Mouse (Mus musculus): ENCODE measurements at regions not wholly inside any gene's neighbourhood (a gene's known extent, or its start where the extent isn't known, plus 50 kb on each side); places are given as distances from the start of the nearest gene placed in this dataset.

GRCm38 (mm10) chr8:31518903-31519302 lies 1909.6 kb upstream of the 5930422O12Rik start:
- H3K27me3 ChIP-seq (ENCODE audit: insufficient read depth, low read length) = no peaks in the 10 kb centered on the region
- H3K9ac ChIP-seq (replicated peaks; ENCODE audit: low read length, poor library complexity, severe bottlenecking) = no peak overlapping the region
- peak; percentile 48 for TF ChIP-seq CTCF (IDR thresholded peaks at IDR 0.05)
- no peak overlapping the region for H3K4me3 ChIP-seq (ENCODE audit: low read depth, low read length)
- no peaks in the 10 kb centered on the region for H3K36me3 ChIP-seq (ENCODE audit: insufficient read depth, low read length)
- no peak for ATAC-seq (ENCODE audit: low FRiP score)
- H3K4me2 ChIP-seq (ENCODE audit: low read depth, low read length, poor library complexity, severe bottlenecking) = no peak overlapping the region
- no peaks in the 10 kb centered on the region for H3K9me3 ChIP-seq (ENCODE audit: low read length)
- no peak for DNase-seq (ENCODE audit: low spot score)
- H3K27ac ChIP-seq (ENCODE audit: low read depth, low read length) = no peak overlapping the region
- no peaks in the 10 kb centered on the region for H3K4me1 ChIP-seq (ENCODE audit: insufficient read depth, low read length)
- WGBS = 54% methylated on average over 1 of the region's 1 CpGs

GRCm38 (mm10) chr8:31520991-31521448 lies 1907.5 kb upstream of the 5930422O12Rik start:
- H3K27ac ChIP-seq (ENCODE audit: low read depth, low read length) = no peak overlapping the region
- H3K36me3 ChIP-seq (ENCODE audit: insufficient read depth, low read length) = no peaks in the 10 kb centered on the region
- ATAC-seq (ENCODE audit: low FRiP score) (no peak), DNase-seq (ENCODE audit: low spot score) (no peak)
- H3K4me1 ChIP-seq (ENCODE audit: insufficient read depth, low read length) = no peaks in the 10 kb centered on the region
- no peak for TF ChIP-seq CTCF (IDR thresholded peaks at IDR 0.05)
- H3K9ac ChIP-seq (replicated peaks; ENCODE audit: low read length, poor library complexity, severe bottlenecking) = no peak overlapping the region
- no peaks in the 10 kb centered on the region for H3K27me3 ChIP-seq (ENCODE audit: insufficient read depth, low read length)
- no peak overlapping the region for H3K4me2 ChIP-seq (ENCODE audit: low read depth, low read length, poor library complexity, severe bottlenecking)
- WGBS = 67% methylated on average over 2 of the region's 2 CpGs
- no peaks in the 10 kb centered on the region for H3K9me3 ChIP-seq (ENCODE audit: low read length)
- H3K4me3 ChIP-seq (ENCODE audit: low read depth, low read length) = no peak overlapping the region

- Histone ChIP-seq H3K9ac (replicated peaks; ENCODE audit: low read length, poor library complexity, severe bottlenecking) (no peak overlapping the region), H3K4me2 (ENCODE audit: low read depth, low read length, poor library complexity, severe bottlenecking) (no peak overlapping the region), H3K4me1 (ENCODE audit: insufficient read depth, low read length) (no peaks in the 10 kb centered on the region), H3K4me3 (ENCODE audit: low read depth, low read length) (no peak overlapping the region), H3K36me3 (ENCODE audit: insufficient read depth, low read length) (no peaks in the 10 kb centered on the region), H3K27me3 (ENCODE audit: insufficient read depth, low read length) (no peaks in the 10 kb centered on the region), H3K9me3 (ENCODE audit: low read length) (no peaks in the 10 kb centered on the region), H3K27ac (ENCODE audit: low read depth, low read length) (no peak overlapping the region)
- no peak for TF ChIP-seq CTCF (IDR thresholded peaks at IDR 0.05)
- ATAC-seq (ENCODE audit: low FRiP score) (no peak), DNase-seq (ENCODE audit: low spot score) (no peak)
- 79% methylated on average over 5 of the region's 5 CpGs for WGBS
Observed at GRCm38 (mm10) chr8:31525071-31525470, 1903.4 kb upstream of the 5930422O12Rik start.

GRCm38 (mm10) chr8:31539251-31539650 lies 1889.3 kb upstream of the 5930422O12Rik start:
- WGBS = 93% methylated on average over 3 of the region's 3 CpGs
- no peak for DNase-seq (ENCODE audit: low spot score)
- Histone ChIP-seq H3K9ac (replicated peaks; ENCODE audit: low read length, poor library complexity, severe bottlenecking) (no peak overlapping the region), H3K9me3 (ENCODE audit: low read length) (no peaks in the 10 kb centered on the region), H3K4me2 (ENCODE audit: low read depth, low read length, poor library complexity, severe bottlenecking) (no peak overlapping the region), H3K27me3 (ENCODE audit: insufficient read depth, low read length) (no peaks in the 10 kb centered on the region), H3K36me3 (ENCODE audit: insufficient read depth, low read length) (no peaks in the 10 kb centered on the region), H3K4me1 (ENCODE audit: insufficient read depth, low read length) (no peaks in the 10 kb centered on the region), H3K27ac (ENCODE audit: low read depth, low read length) (no peak overlapping the region), H3K4me3 (ENCODE audit: low read depth, low read length) (no peak overlapping the region)
- no peak for ATAC-seq (ENCODE audit: low FRiP score)
- TF ChIP-seq CTCF (IDR thresholded peaks at IDR 0.05) = no peak

GRCm38 (mm10) chr8:31541646-31542045 lies 1886.9 kb upstream of the 5930422O12Rik start:
- Histone ChIP-seq H3K4me1 (ENCODE audit: insufficient read depth, low read length) (no peaks in the 10 kb centered on the region), H3K4me3 (ENCODE audit: low read depth, low read length) (no peak overlapping the region), H3K9me3 (ENCODE audit: low read length) (no peaks in the 10 kb centered on the region), H3K9ac (replicated peaks; ENCODE audit: low read length, poor library complexity, severe bottlenecking) (no peak overlapping the region), H3K4me2 (ENCODE audit: low read depth, low read length, poor library complexity, severe bottlenecking) (no peak overlapping the region), H3K36me3 (ENCODE audit: insufficient read depth, low read length) (no peaks in the 10 kb centered on the region), H3K27me3 (ENCODE audit: insufficient read depth, low read length) (no peaks in the 10 kb centered on the region), H3K27ac (ENCODE audit: low read depth, low read length) (no peak overlapping the region)
- ATAC-seq (ENCODE audit: low FRiP score) (no peak), DNase-seq (ENCODE audit: low spot score) (no peak)
- 64% methylated on average over 4 of the region's 4 CpGs for WGBS
- TF ChIP-seq CTCF (IDR thresholded peaks at IDR 0.05) = no peak

- Histone ChIP-seq H3K4me1 (ENCODE audit: insufficient read depth, low read length) (no peaks in the 10 kb centered on the region), H3K36me3 (ENCODE audit: insufficient read depth, low read length) (no peaks in the 10 kb centered on the region), H3K9me3 (ENCODE audit: low read length) (no peaks in the 10 kb centered on the region), H3K9ac (replicated peaks; ENCODE audit: low read length, poor library complexity, severe bottlenecking) (no peak overlapping the region), H3K4me2 (ENCODE audit: low read depth, low read length, poor library complexity, severe bottlenecking) (no peak overlapping the region), H3K4me3 (ENCODE audit: low read depth, low read length) (no peak overlapping the region), H3K27ac (ENCODE audit: low read depth, low read length) (no peak overlapping the region), H3K27me3 (ENCODE audit: insufficient read depth, low read length) (no peaks in the 10 kb centered on the region)
- ATAC-seq (ENCODE audit: low FRiP score) (no peak), DNase-seq (ENCODE audit: low spot score) (no peak)
- no peak for TF ChIP-seq CTCF (IDR thresholded peaks at IDR 0.05)
Observed at GRCm38 (mm10) chr8:31574136-31574535, 1854.4 kb upstream of the 5930422O12Rik start.

Measured in midbrain, postnatal 0 days (tissue).